Mouse (Mus musculus): ENCODE measurements around the gene Bsn. TPM values are rescaled to one million over a fixed set of nuclear protein-coding genes. Genes with fewer than 3 reads are reported as not detected.
A peak's percentile ranks its signal among the peaks of the same experiment; 100 is the strongest.

Gene Bsn
- polyA plus RNA-seq, 1 experiment from 2014 or later = 0.75 TPM

DNA sequence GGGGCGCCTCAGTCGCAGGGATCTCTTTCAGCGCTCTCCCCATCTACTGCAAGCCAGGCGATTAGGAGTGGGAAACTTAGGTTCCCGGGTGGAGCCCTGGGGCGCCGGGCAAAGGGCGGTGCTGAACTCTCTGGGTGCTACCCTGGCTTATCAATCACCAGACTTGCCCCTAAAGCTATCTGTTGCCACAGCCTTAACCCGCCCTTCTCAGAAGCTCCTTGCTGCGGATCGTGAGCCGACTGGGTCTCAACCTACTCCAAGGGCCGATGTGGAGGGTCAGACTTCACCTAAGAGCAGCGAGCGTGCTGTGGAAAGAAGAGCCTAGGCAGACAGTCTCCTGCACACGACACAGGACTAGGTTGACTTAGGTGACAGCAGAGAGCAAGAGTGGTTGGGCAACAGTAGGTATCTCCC is 95.2 kb downstream of the Bsn start:
- Histone ChIP-seq H3K36me3 (peaks cover 28% of the 10 kb centered on the region), H3K9ac (peak overlapping the region; percentile 73), H3K9me3 (replicated peaks) (no peaks in the 10 kb centered on the region), H3K27me3 (no peaks in the 10 kb centered on the region), H3K27ac (peak overlapping the region; percentile 80), H3K4me3 (replicated peaks) (peak overlapping the region; percentile 62), H3K4me1 (peaks cover 35% of the 10 kb centered on the region), H3K4me2 (peak overlapping the region; percentile 96)
- ATAC-seq (replicated peaks; ENCODE audit: low FRiP score) = peak; percentile 65
- 0% methylated on average over 16 of the region's 16 CpGs for WGBS

DNA sequence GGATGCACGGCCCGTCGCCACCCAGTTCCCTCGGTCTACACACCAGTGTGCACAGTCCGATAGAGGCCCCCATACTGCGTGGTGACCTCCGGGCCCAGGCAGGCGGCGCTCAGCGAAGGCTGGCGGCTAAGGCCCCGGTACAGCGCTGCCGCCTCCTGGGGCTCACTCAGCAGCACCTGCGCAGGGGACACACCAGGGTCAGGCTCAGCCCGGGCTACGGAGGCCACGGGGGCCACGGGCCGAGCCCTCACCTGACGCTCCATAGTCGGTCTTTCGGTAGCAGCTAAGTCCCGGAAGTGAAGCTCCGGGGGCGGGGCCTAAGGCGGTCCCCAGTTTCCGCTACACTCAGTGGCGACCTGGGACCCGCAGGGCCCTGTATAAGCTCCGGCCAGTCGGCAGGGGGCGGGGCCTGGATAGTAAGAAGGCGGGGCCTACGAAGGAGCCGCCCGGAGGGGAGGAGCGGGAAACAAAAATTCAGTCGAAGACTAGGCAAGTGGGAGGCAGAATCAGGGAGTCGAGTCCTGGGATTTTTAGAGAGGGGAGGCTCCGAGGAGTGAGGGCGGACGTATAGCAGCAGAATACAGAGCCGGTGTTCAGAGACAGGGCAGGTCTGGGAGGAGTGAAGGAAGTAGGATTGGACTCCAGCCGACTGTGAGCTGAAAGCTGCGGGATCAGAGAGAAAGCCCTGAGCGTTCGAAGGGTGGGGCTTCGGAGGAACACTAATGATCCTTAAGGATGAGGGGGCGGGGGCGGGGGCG is 95.8 kb downstream of the Bsn start, which contains the start of gene Apeh:
Gene Apeh (minus strand): TSS at position 423 of the 758 bp plus-strand sequence.
- peaks cover 33% of the 10 kb centered on the region for H3K4me1 ChIP-seq
- under 1% methylated on average over 52 of the region's 52 CpGs for WGBS
- no peaks in the 10 kb centered on the region for H3K27me3 ChIP-seq
- peaks cover 35% of the 10 kb centered on the region for H3K36me3 ChIP-seq
- peak; percentile 96 for ATAC-seq (replicated peaks; ENCODE audit: low FRiP score)
- H3K9me3 ChIP-seq (replicated peaks) = no peaks in the 10 kb centered on the region
- peak within 1 kb of the TSS; percentile 96 for H3K4me2 ChIP-seq
- peak within 1 kb of the TSS; percentile 62 for H3K4me3 ChIP-seq (replicated peaks)
- peak within 1 kb of the TSS; percentile 80 for H3K27ac ChIP-seq
- peak within 1 kb of the TSS; percentile 73 for H3K9ac ChIP-seq

DNA sequence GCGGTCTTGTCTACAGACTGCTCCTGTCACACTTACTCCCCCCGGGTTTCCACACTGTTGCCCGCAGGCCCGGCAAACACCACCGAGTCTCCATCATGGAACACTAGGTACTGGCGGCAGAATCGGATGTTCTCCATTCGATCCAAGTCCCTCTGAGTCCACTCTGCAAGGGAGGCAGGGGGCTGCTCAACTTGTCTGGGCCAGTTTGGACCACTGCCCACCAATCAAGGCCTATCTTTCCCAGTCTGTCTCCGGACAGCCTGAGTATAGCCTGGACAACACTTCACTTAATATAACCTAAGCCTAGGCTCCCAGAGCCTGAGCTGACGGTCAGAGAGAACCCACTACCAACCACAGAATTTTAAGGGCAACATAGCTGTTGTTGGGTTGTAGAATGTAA is 96.6 kb downstream of the Bsn start:
- Histone ChIP-seq H3K9ac (peak overlapping the region; percentile 73), H3K9me3 (replicated peaks) (no peaks in the 10 kb centered on the region), H3K4me1 (peaks cover 29% of the 10 kb centered on the region), H3K4me2 (peak overlapping the region; percentile 96), H3K36me3 (peaks cover 43% of the 10 kb centered on the region), H3K27me3 (no peaks in the 10 kb centered on the region), H3K27ac (0 out of 2 replicates have a peak overlapping the region, but pooled peaks have one; percentile 80), H3K4me3 (replicated peaks) (peak overlapping the region; percentile 62)
- no peak for ATAC-seq (replicated peaks; ENCODE audit: low FRiP score)
- WGBS = 63% methylated on average over 10 of the region's 10 CpGs

DNA sequence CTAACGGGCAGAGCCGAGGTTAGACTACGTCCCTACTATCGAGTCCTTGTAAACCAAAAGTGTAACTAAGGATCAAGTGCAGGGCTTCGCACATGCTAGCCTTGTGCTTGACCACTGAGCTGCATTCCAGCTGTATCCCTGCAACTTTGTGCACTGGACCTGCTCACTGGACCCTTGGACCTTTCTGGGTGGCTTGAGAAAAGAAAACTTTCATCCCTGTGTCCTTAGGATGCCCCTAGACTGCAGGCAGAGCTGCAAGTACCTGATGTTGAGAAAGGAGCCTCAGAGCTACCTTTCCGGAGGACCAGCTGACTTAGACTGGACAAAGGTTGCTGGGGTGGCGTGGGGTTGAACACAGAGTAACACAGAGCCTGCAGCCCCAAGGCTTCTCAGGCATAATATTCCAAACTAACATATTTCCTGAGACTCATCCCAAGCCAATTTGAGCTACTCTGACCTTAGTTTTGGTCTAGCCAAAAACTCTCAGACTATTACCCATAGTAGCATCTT is 99.5 kb downstream of the Bsn start:
- H3K4me1 ChIP-seq = peaks cover 19% of the 10 kb centered on the region
- peaks cover 72% of the 10 kb centered on the region for H3K36me3 ChIP-seq
- H3K4me2 ChIP-seq = no peak overlapping the region
- H3K4me3 ChIP-seq (replicated peaks) = no peak overlapping the region
- no peaks in the 10 kb centered on the region for H3K27me3 ChIP-seq
- H3K9me3 ChIP-seq (replicated peaks) = no peaks in the 10 kb centered on the region
- H3K9ac ChIP-seq = no peak overlapping the region
- WGBS = 97% methylated on average over 7 of the region's 7 CpGs
- ATAC-seq (replicated peaks; ENCODE audit: low FRiP score) = no peak
- no peak overlapping the region for H3K27ac ChIP-seq

DNA sequence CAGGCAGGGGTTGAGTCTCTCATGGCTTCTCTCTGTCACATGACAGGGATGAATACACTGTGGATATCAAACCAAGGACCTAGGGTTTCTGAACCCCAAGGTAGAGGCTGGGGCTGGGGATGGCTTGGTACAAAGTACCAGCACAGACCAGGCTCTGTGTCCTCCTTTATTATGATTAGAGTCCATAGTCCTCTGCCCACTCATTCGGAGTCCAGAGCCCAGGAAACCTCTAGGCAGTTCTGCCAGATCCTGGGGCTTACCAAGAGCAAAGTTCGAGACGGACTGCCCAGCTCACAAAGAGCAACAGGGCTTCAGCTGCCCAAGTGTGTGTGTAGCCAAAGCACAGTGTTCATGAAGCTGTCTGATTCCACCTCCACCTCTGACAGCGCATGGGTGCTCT is 104.9 kb downstream of the Bsn start:
- H3K4me2 ChIP-seq = no peak overlapping the region
- no peak for ATAC-seq (replicated peaks; ENCODE audit: low FRiP score)
- H3K27ac ChIP-seq = no peak overlapping the region
- H3K4me1 ChIP-seq = peaks cover 13% of the 10 kb centered on the region
- H3K9me3 ChIP-seq (replicated peaks) = no peaks in the 10 kb centered on the region
- no peak overlapping the region for H3K4me3 ChIP-seq (replicated peaks)
- peaks cover 62% of the 10 kb centered on the region for H3K36me3 ChIP-seq
- H3K9ac ChIP-seq = no peak overlapping the region
- peaks cover 37% of the 10 kb centered on the region for H3K27me3 ChIP-seq
- 92% methylated on average over 4 of the region's 4 CpGs for WGBS

DNA sequence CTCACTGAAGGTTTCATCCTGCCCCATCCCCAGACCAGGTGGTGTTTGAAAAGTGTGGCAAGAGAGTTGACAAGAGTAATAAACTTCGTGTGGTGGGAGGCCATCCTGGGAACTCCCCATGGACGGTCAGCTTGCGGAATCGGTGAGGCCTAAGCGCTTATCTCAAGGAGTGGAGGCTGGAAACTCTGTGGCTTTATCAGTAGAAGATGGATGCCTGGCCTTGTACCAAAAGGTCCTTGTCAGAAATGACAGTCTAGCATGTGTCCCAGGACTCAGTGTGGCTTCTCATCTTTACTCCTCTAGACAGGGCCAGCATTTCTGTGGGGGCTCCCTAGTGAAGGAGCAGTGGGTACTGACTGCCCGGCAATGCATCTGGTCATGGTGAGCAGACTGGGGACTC is 106.6 kb downstream of the Bsn start:
- H3K4me2 ChIP-seq = no peak overlapping the region
- no peaks in the 10 kb centered on the region for H3K9me3 ChIP-seq (replicated peaks)
- H3K36me3 ChIP-seq = peaks cover 45% of the 10 kb centered on the region
- no peak overlapping the region for H3K27ac ChIP-seq
- H3K4me3 ChIP-seq (replicated peaks) = no peak overlapping the region
- peaks cover 37% of the 10 kb centered on the region for H3K27me3 ChIP-seq
- H3K9ac ChIP-seq = no peak overlapping the region
- WGBS = 75% methylated on average over 6 of the region's 6 CpGs
- ATAC-seq (replicated peaks; ENCODE audit: low FRiP score) = no peak
- H3K4me1 ChIP-seq = peaks cover 20% of the 10 kb centered on the region

DNA sequence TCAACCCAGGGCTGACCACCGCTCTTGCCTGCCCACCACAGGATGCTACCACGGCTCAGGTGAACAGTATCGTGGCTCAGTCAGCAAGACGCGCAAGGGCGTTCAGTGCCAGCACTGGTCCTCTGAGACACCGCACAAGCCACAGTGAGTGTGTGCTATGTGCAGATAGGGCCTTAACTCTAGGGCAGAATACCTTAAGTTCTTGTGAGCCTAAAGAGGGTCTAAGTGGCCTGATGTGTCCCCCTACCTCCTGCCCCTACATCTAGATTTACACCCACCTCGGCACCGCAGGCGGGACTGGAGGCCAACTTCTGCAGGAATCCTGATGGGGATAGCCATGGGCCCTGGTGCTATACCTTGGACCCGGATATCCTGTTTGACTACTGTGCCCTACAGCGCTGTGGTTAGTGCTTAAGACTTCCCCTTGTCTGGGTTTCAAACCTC is 107.2 kb downstream of the Bsn start, which contains the start of gene Rnf123:
Gene Rnf123 (minus strand): TSS at position 359 of the 444 bp plus-strand sequence.
- 0 out of 2 replicates have a peak within 1 kb of the TSS, but pooled peaks have one; percentile 32 for H3K9ac ChIP-seq

DNA sequence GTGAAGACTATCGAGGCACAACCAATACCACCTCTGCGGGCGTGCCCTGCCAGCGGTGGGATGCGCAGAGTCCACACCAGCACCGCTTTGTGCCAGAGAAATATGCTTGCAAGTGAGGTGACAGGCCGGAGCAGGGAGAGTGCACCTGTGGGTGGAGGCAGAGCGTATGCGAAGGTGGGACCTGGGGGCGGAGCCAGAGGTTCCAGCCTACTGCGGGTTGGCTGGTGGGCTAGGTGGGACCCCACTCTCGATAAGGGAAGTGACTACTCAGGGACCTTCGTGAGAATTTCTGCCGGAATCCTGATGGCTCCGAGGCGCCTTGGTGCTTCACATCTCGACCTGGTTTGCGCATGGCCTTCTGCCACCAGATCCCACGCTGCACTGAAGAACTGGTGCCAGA is 107.6 kb downstream of the Bsn start:
- ATAC-seq (replicated peaks; ENCODE audit: low FRiP score) = no peak
- H3K27me3 ChIP-seq = peaks cover 37% of the 10 kb centered on the region

More for the DNA sequence above, 107.2 kb downstream of the Bsn start, which contains the start of gene Rnf123:
- no peak within 1 kb of the TSS for H3K27ac ChIP-seq
- peaks cover 26% of the 10 kb centered on the region for H3K4me1 ChIP-seq
- H3K4me2 ChIP-seq = peak within 1 kb of the TSS; percentile 56
- H3K36me3 ChIP-seq = peaks cover 39% of the 10 kb centered on the region
- peak within 1 kb of the TSS; percentile 22 for H3K4me3 ChIP-seq (replicated peaks)
- H3K9me3 ChIP-seq (replicated peaks) = no peaks in the 10 kb centered on the region
- 32% methylated on average over 12 of the region's 12 CpGs for WGBS
- no peak for ATAC-seq (replicated peaks; ENCODE audit: low FRiP score)
- H3K27me3 ChIP-seq = peaks cover 37% of the 10 kb centered on the region

DNA sequence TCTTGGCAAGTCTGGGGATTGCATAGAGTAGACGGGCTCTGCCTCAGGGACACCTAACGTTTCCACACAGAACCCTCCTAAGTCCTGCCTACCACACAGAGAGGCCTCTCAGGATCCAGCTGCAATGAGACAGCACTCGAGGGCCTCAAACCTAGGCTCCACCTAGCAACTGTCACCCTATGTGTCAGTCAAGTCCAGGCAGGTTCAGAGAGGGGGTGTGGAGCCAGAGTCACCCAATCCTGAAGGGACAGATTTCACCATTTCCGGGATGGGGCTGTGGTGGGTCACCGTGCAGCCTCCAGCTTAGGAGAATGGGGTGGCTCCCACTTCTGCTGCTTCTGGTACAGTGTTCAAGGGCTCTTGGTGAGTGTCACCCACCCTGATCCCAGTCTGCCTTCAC is 110.0 kb downstream of the Bsn start, which contains the start of gene Mst1:
Gene Mst1 (plus strand): TSS at position 269 of the 400 bp plus-strand sequence.
- WGBS = 76% methylated on average over 5 of the region's 5 CpGs
- Histone ChIP-seq H3K27me3 (peaks cover 37% of the 10 kb centered on the region), H3K4me1 (peaks cover 30% of the 10 kb centered on the region), H3K27ac (no peak within 1 kb of the TSS), H3K9ac (peak within 1 kb of the TSS; percentile 90), H3K9me3 (replicated peaks) (no peaks in the 10 kb centered on the region), H3K4me3 (replicated peaks) (peak within 1 kb of the TSS; percentile 75), H3K36me3 (peaks cover 11% of the 10 kb centered on the region), H3K4me2 (peak within 1 kb of the TSS; percentile 84)
- ATAC-seq (replicated peaks; ENCODE audit: low FRiP score) = peak; percentile 41

More for the DNA sequence above, 107.6 kb downstream of the Bsn start:
- Histone ChIP-seq H3K4me3 (replicated peaks) (peak overlapping the region; percentile 22), H3K4me2 (peak overlapping the region; percentile 56), H3K27ac (no peak overlapping the region), H3K9me3 (replicated peaks) (no peaks in the 10 kb centered on the region), H3K4me1 (peaks cover 30% of the 10 kb centered on the region), H3K9ac (0 out of 2 replicates have a peak overlapping the region, but pooled peaks have one; percentile 32), H3K36me3 (peaks cover 35% of the 10 kb centered on the region)
- WGBS = 5% methylated on average over 19 of the region's 19 CpGs

DNA sequence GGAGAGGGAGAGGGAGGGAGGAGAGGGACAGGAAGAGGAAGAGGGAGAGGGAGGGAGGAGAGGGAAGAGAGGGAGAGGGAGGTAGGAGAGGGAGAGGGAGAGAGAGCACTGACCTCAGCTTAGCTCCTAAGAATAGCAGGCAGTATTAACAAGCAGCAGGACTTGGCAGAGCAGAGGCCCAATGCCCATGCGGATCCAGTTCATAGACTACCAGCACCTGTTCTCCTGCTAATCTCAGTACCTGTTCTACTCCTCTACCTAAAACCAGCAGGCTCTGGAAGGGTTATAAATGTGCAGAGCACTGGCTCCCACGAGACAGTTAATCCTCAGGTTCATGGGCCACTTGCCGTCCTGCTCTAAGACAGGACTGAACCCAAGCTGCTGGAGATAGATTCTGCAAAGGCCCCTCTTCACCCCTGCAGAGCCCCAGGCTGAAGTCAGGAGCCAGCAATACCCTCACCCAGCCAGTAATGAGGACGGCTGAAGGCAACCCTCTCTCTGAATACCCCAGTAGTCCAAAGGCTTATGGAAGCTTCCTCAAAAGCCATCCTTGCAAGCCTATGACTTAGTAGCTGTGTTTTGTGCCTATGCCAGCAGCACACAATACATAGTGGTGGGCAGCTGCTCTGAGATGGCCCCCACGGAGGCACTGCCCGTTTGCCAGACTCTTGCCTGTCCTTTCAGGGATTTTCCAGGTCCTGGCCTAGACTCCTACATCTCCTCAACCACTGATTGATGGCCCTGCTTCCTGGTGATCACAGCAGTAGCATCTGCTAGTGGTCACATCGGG is 116.8 kb downstream of the Bsn start:
- ATAC-seq (replicated peaks; ENCODE audit: low FRiP score) = no peak
- WGBS = 61% methylated on average over 7 of the region's 7 CpGs

DNA sequence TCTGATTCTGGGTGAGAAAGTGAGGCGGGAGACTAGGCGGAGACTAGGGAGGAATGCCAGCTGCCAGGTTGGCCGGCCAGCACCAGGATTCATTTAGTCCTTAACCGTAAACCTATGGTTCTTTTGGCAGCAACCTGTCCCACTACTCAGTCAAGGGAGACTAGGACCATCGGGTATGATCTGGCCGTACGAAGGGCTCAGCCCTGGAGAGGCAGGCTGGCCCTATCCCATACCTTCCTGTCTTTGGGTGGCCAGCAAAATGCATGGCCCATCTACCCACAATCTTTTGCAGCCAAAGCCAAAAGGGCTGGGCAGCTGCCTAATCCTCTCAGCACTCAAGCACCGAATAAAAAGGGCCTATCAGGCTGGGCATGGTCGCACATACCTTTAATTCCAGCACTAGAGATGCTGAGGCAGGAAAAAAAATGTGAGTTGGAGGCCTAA is 117.7 kb downstream of the Bsn start:
- ATAC-seq (replicated peaks; ENCODE audit: low FRiP score) = no peak
- H3K9me3 ChIP-seq (replicated peaks) = no peaks in the 10 kb centered on the region
- 73% methylated on average over 9 of the region's 9 CpGs for WGBS
- H3K36me3 ChIP-seq = peaks cover 20% of the 10 kb centered on the region
- no peak overlapping the region for H3K9ac ChIP-seq
- no peaks in the 10 kb centered on the region for H3K27me3 ChIP-seq
- H3K27ac ChIP-seq = no peak overlapping the region
- H3K4me3 ChIP-seq (replicated peaks) = no peak overlapping the region
- H3K4me1 ChIP-seq = no peaks in the 10 kb centered on the region
- no peak overlapping the region for H3K4me2 ChIP-seq

More for the DNA sequence above, 116.8 kb downstream of the Bsn start:
- Histone ChIP-seq H3K27ac (no peak overlapping the region), H3K4me2 (no peak overlapping the region), H3K4me3 (replicated peaks) (no peak overlapping the region), H3K9me3 (replicated peaks) (no peaks in the 10 kb centered on the region), H3K9ac (no peak overlapping the region), H3K36me3 (peaks cover 20% of the 10 kb centered on the region), H3K27me3 (no peaks in the 10 kb centered on the region), H3K4me1 (peaks cover 7% of the 10 kb centered on the region)
